Mouse (Mus musculus) layer of hippocampus, adult 2 months (tissue): ENCODE results near the gene Bsg. TPM values are rescaled to one million over a fixed set of nuclear protein-coding genes. Genes with fewer than 3 reads are reported as not detected.

Source experiments
- DNase-seq, 2 experiments: peaks; one replicate each; pipeline ENCODE4 v3.0.0; 2022; ENCODE audit warnings: low spot score in 2 of 2
- H3K27ac ChIP-seq: fragments of 200-600 bp; 2 replicates; pipeline ENCODE4 v1.8.1; 2022
- H3K4me3 ChIP-seq: fragments of 200-600 bp; 2 replicates; pipeline ENCODE4 v1.8.1; 2022; ENCODE audit warnings: mild to moderate bottlenecking
- CTCF ChIP-seq: fragments of 200-600 bp; conservative IDR thresholded peaks from 2 replicates; pipeline ENCODE4 v1.8.1; 2022; ENCODE audit warnings: antibody characterized with exemption, mild to moderate bottlenecking, moderate library complexity
- long read RNA-seq, 2 experiments: library from polyadenylated mRNA; stranded (forward); transcript quantifications; one replicate each; pipeline ENCODE4 v2.0.0; 2021; ENCODE audit warnings: borderline mapping rate in 2 of 2
- total RNA-seq, 2 experiments: library from RNA; stranded (reverse); gene quantifications; 2 replicates each; pipeline ENCODE4 v1.2.3; 2021

Gene Bsg
- 100 to 1,000 TPM; 538 TPM for total RNA-seq
- long read RNA-seq, experiment 1, transcript Bsg-202 (6 exons, 1,240 nt) = minor isoform, 6 of 679 reads
- long read RNA-seq, experiment 1, transcript Bsg-205 (7 exons, 1,261 nt) = major isoform, 601 of 679 reads
- long read RNA-seq, experiment 1, partial matches to known transcripts = 21 of 679 reads
- long read RNA-seq, experiment 1, other reads (novel, unspliced or antisense) = 51 of 679 reads
- long read RNA-seq, experiment 2, transcript Bsg-205 (7 exons, 1,261 nt) = major isoform, 696 of 787 reads
- long read RNA-seq, experiment 2, transcript Bsg-202 (6 exons, 1,240 nt) = minor isoform, 6 of 787 reads
- long read RNA-seq, experiment 2, partial matches to known transcripts = 23 of 787 reads
- long read RNA-seq, experiment 2, other reads (novel, unspliced or antisense) = 60 of 787 reads

DNA sequence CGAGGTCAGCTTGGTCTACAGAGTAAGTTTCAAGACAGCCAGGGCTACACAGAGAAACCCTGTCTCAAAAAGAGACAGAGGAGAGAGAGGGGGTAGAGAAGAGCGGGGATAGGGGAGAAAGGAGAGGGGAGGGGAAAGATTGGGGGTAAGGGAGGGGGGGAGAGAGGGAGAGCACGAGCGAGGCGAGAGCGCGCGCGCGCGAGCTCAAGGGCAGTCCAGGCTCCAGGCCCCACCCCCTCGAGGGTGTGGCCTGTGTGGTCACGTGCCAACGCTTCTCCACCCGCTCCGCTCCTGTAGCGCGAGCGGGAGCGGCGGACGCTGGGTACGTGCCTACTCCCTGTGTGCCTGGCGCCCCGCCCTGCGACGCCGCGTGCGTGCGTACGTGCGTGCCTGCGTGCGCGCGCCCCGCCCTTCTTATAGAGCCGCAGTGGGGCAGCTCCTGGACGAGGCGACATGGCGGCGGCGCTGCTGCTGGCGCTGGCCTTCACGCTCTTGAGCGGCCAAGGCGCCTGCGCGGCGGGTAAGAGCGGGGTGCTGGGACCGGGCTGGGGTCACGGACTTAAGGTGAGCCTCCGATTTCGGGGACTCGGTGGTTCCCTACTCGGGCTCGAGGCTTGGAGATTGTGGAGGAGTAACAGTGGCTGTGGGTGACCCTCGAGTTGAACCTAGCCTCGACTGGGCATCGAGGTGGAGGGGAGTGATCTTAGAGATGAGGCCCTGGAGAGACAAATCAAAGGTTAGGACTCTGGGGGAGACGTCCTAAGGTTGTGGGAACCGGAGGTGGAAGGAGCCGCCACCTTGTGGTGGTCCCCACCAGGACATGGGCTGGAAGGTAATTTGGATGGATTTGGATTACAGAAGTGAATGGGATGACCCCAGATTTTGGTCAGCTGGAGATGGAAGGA lies at the start of gene Bsg:
Gene Bsg (plus strand): TSS at position 427 of the 905 bp plus-strand sequence.
- TF ChIP-seq CTCF = peak; percentile 76
- Histone ChIP-seq H3K27ac (peak within 1 kb of the TSS; percentile 93), H3K4me3 (peak within 1 kb of the TSS; percentile 99)
- DNase-seq = peak; percentile 99

DNA sequence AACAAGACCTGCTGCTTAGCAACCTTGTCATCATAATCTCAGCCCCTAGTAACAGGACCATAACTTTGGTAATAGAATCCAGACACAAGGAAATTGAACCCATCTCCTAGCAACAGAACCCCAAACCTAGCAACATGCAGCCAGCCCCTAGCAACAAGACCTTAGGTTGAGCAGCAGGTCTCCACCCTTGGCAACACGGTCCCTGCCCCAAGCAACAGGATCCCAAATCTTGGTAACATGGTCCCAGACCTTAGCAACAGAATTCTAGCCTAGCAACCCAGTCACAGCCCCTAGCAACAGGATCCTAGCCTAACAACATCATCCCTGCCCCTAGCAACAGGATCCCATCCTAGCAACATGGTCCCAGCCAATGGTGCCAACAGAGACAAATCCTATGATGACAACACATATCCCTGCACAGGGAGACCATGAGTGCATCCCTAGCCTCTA lies 49.3 kb upstream of the Bsg start:
- TF ChIP-seq CTCF = no peak
- Histone ChIP-seq H3K4me3 (no peak overlapping the region), H3K27ac (peak overlapping the region; percentile 93)
- DNase-seq = peak; percentile 55 to 78

GRCm38 (mm10) chr10:79658829-79659228 lies 45.5 kb upstream of the Bsg start:
- no peak for DNase-seq

DNA sequence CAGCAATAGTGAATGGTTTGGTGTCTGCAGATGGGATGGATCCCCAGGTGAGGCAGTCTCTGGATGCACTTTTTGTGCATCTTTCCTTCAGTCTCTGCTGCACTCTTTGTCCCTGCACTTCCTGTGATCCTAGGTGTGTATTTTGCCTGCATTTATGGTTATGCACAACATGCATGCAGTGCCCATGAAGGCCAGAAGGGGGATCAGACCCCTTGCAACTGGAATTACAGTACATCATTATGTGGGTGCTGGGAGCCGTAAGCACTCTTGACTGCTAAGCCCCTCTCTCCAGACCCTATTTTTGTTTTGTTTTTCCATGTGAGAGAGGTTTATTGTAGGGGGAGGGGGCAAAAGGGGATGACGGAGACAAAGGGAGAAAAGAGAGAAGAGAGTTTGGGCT lies 44.0 kb upstream of the Bsg start:
- peak; percentile 61 for TF ChIP-seq CTCF
- no peak for DNase-seq
- Histone ChIP-seq H3K27ac (no peak overlapping the region), H3K4me3 (no peak overlapping the region)

More at GRCm38 (mm10) chr10:79658829-79659228, 45.5 kb upstream of the Bsg start:
- TF ChIP-seq CTCF = peak; percentile 42
- Histone ChIP-seq H3K27ac (no peak overlapping the region), H3K4me3 (no peak overlapping the region)

GRCm38 (mm10) chr10:79661861-79662260 lies 42.4 kb upstream of the Bsg start:
- Histone ChIP-seq H3K27ac (no peak overlapping the region), H3K4me3 (no peak overlapping the region)
- DNase-seq = no peak
- no peak for TF ChIP-seq CTCF

GRCm38 (mm10) chr10:79664131-79664665 lies 40.1 kb upstream of the Bsg start, which contains the start of gene Madcam1:
Madcam1 (plus strand) TSS chr10:79664559.
- TF ChIP-seq CTCF = peak; percentile 95
- no peak within 1 kb of the TSS for H3K27ac ChIP-seq
- no peak within 1 kb of the TSS for H3K4me3 ChIP-seq
- peak in 1 of 2 experiments; percentile 74 for DNase-seq

GRCm38 (mm10) chr10:79665051-79665450 lies 39.2 kb upstream of the Bsg start:
- DNase-seq = no peak
- no peak for TF ChIP-seq CTCF
- Histone ChIP-seq H3K4me3 (no peak overlapping the region), H3K27ac (no peak overlapping the region)

- TF ChIP-seq CTCF = no peak
- no peak overlapping the region for H3K27ac ChIP-seq
- H3K4me3 ChIP-seq = no peak overlapping the region
- no peak for DNase-seq
Measured at GRCm38 (mm10) chr10:79666493-79666892, 37.8 kb upstream of the Bsg start.

DNA sequence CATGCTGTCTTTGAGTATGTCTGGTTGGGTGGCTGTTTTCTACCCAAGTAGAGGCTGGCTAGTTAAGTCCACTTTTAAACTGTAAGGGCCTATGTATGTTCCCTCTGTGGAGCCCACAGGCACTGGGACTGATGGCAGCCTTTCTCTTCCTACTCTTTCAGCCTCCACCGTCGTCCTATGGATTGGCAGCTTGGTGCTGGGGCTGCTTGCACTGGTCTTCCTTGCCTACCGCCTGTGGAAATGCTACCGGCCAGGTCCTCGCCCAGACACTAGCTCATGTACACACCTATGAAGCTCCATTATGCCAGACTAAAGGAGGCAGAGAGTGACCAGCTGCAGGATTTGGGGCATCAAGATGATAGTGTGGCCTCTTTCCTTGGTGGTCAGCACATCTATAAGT lies 36.2 kb upstream of the Bsg start:
- H3K27ac ChIP-seq = peak overlapping the region; percentile 96
- H3K4me3 ChIP-seq = no peak overlapping the region
- TF ChIP-seq CTCF = no peak

DNA sequence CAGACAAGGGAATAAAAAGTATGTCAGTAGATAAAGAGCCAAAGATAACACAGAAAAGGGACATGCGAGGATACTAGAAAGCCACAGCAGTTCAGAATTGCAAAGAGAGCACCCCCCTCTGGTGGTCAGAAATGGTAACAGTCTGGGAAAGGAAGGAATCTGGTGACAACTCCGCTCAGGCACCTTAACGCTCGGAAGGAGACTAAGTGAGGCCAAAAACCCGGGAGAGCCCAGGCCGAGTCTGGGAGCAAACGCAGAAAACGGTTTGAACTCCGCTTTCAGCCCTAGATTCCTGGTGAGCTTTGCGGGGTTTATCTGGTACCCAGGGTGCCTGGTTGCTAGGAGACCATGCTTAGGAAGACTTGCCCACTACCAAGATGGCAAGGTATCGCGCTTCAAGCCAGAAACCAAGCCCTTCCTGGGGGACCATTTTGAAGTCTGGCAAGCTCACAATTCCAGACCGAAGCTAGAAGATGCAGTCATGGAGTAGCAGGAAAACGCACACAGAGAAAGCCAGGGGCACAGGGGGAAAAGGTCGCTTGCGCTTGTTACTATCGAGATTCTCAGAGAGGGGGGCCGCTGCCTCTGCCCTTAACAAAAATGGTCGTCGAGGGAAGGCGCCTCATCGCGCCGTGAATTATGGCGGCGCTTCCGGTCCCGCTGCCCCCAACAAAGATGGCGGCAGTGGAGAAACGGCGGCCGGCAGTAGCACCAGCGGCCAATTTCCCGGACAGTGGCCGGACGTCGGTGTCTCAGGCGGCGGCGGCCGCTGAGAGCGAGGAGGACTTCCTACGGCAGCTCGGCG lies 35.3 kb upstream of the Bsg start, which contains the start of gene Tpgs1:
Gene Tpgs1 (plus strand): TSS at position 599 of the 805 bp plus-strand sequence.
- TF ChIP-seq CTCF = peak; percentile 97
- Histone ChIP-seq H3K27ac (peak within 1 kb of the TSS; percentile 96), H3K4me3 (peak within 1 kb of the TSS; percentile 90)
- peak; percentile 91 to 93 for DNase-seq

More for the DNA sequence above, 36.2 kb upstream of the Bsg start:
- DNase-seq = no peak

- Histone ChIP-seq H3K4me3 (peak overlapping the region; percentile 90), H3K27ac (peak overlapping the region; percentile 96)
- peak; percentile 67 to 79 for DNase-seq
- TF ChIP-seq CTCF = no peak
Measured at GRCm38 (mm10) chr10:79669576-79670057, 34.7 kb upstream of the Bsg start.
